Comparison of ENCODE assay signal across 15 mouse cellular contexts in genomic region chr14:99520343-99520742, GRCm38 (mm10).
"Had no signal": no experiment of that assay in that cellular context is flagged by ENCODE, and none has a peak within 500 bp of the region (broad histone marks: within the 10 kb centered on the region; RNA-seq: fewer than 3 reads in every experiment).

No protein-coding gene starts in this region.

- H3K4me2 ChIP-seq: limb, embryonic 12.5 days; liver, embryonic 13.5 days; lung, embryonic 15.5 days; midbrain, embryonic 13.5 days had no signal

- H3K9ac ChIP-seq: limb, embryonic 12.5 days; liver, embryonic 13.5 days; liver, postnatal 0 days; lung, embryonic 15.5 days; midbrain, embryonic 13.5 days had no signal

- H3K9me3 ChIP-seq: limb, embryonic 12.5 days; liver, embryonic 13.5 days; lung, embryonic 15.5 days; midbrain, embryonic 13.5 days had no signal

- H3K4me1 ChIP-seq: limb, embryonic 12.5 days; liver, embryonic 13.5 days; lung, embryonic 15.5 days; megakaryocyte, embryonic 14.5 days; midbrain, embryonic 13.5 days had no signal

- ATAC-seq: liver, postnatal 0 days; midbrain, embryonic 13.5 days had no signal

- H3K27ac ChIP-seq: layer of hippocampus, adult 2 months; limb, embryonic 12.5 days; liver, embryonic 13.5 days; lung, embryonic 15.5 days; macrophage; midbrain, embryonic 13.5 days had no signal

- H3K36me3 ChIP-seq: limb, embryonic 12.5 days; liver, embryonic 13.5 days; lung, embryonic 15.5 days; midbrain, embryonic 13.5 days had no signal

- DNase-seq: kidney, postnatal 10 days; kidney, postnatal 4 days; liver; liver, embryonic 13.5 days; liver, postnatal 0 days; lung, postnatal 14 days; spleen, adult 18-20 months; thymus, adult 18-20 months; thymus, postnatal 14 days had no signal

- H3K4me3 ChIP-seq: layer of hippocampus, adult 2 months; limb, embryonic 12.5 days; liver, embryonic 13.5 days; lung, embryonic 15.5 days; megakaryocyte, embryonic 14.5 days; midbrain, embryonic 13.5 days had no signal

- H3K27me3 ChIP-seq: limb, embryonic 12.5 days; liver, embryonic 13.5 days; lung, embryonic 15.5 days; megakaryocyte, embryonic 14.5 days; midbrain, embryonic 13.5 days had no signal
